Mouse (Mus musculus): ENCODE measurements at regions not wholly inside any gene's neighbourhood (a gene's known extent, or its start where the extent isn't known, plus 50 kb on each side); places are given as distances from the start of the nearest gene placed in this dataset.

DNA sequence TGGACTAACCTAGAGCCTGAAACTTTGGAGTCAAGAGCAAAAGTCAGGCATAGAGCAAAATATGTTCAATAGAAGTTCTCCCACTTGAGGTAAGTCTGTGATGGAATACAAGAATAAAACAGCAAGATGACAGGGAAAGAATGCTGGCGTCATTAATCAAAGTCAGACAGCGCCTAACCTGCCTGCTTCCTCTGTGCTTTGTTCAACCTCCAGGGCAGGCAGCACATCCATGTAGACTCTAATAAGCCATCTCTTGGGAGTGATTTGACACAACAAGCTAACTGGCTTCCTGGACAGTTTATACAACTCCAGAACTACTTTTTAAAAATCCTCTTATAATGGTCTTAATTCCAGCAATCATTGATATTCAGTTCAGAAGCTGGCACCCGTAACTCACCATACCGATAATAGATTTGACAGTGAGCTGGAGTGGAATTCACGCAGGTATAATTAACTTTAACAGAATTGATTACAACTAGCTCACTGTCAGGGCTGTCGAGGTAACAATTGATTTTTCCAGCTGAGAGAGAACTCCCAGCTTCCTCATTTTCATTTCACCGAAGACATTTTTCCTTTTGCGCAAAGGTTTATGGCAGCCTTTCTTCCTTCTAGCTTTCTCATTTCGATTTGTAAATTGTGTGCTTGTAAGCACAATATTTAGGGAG lies 462.6 kb downstream of the Tmem135 start:
- TF ChIP-seq POLR2A (IDR thresholded peaks at IDR 0.05; ENCODE audit: low read depth, low read length) (no peak), CTCF (IDR thresholded peaks at IDR 0.05; ENCODE audit: extremely low read depth, insufficient read length, insufficient replicate concordance, low read depth, low read length) (no peak)
